Mouse (Mus musculus): ENCODE data around the gene Tmem108. TPM values are rescaled to one million over a fixed set of nuclear protein-coding genes. Genes with fewer than 3 reads are reported as not detected.

Gene Tmem108
- polyA plus RNA-seq, 1 experiment from 2014 or later, result 88.6 TPM

- Histone ChIP-seq H3K27me3 (replicated peaks; ENCODE audit: control insufficient read depth, insufficient read depth, low read length) (no peaks in the 10 kb centered on the region), H3K4me1 (replicated peaks; ENCODE audit: control insufficient read depth, insufficient read depth, low read length) (peaks cover 24% of the 10 kb centered on the region), H3K36me3 (ENCODE audit: control insufficient read depth, insufficient read depth) (no peaks in the 10 kb centered on the region), H3K4me2 (ENCODE audit: low read length) (no peak overlapping the region), H3K27ac (ENCODE audit: low read length) (no peak overlapping the region), H3K9me3 (ENCODE audit: control insufficient read depth, low read length) (no peaks in the 10 kb centered on the region), H3K9ac (replicated peaks; ENCODE audit: low read depth, low read length) (no peak overlapping the region), H3K4me3 (replicated peaks; ENCODE audit: low read length) (no peak overlapping the region)
- 59% methylated on average over 3 of the region's 3 CpGs for WGBS
- ATAC-seq, result no peak
Observed at GRCm38 (mm10) chr9:103637451-103637850, 124.2 kb downstream of the Tmem108 start.

GRCm38 (mm10) chr9:103636847-103637246 lies 124.8 kb downstream of the Tmem108 start:
- H3K4me3 ChIP-seq (replicated peaks; ENCODE audit: low read length), result no peak overlapping the region
- H3K36me3 ChIP-seq (ENCODE audit: control insufficient read depth, insufficient read depth), result no peaks in the 10 kb centered on the region
- no peak overlapping the region for H3K9ac ChIP-seq (replicated peaks; ENCODE audit: low read depth, low read length)
- no peaks in the 10 kb centered on the region for H3K27me3 ChIP-seq (replicated peaks; ENCODE audit: control insufficient read depth, insufficient read depth, low read length)
- H3K4me2 ChIP-seq (ENCODE audit: low read length), result no peak overlapping the region
- WGBS, result 20% methylated on average over 3 of the region's 3 CpGs
- H3K9me3 ChIP-seq (ENCODE audit: control insufficient read depth, low read length), result no peaks in the 10 kb centered on the region
- ATAC-seq, result no peak
- H3K27ac ChIP-seq (ENCODE audit: low read length), result no peak overlapping the region
- peaks cover 20% of the 10 kb centered on the region for H3K4me1 ChIP-seq (replicated peaks; ENCODE audit: control insufficient read depth, insufficient read depth, low read length)

- Histone ChIP-seq H3K27ac (ENCODE audit: low read length) (no peak overlapping the region; the same call in 1 of the 2 replicates), H3K27me3 (replicated peaks; ENCODE audit: control insufficient read depth, insufficient read depth, low read length) (no peaks in the 10 kb centered on the region), H3K9me3 (ENCODE audit: control insufficient read depth, low read length) (no peaks in the 10 kb centered on the region), H3K9ac (replicated peaks; ENCODE audit: low read depth, low read length) (no peak overlapping the region), H3K4me2 (ENCODE audit: low read length) (no peak overlapping the region), H3K36me3 (ENCODE audit: control insufficient read depth, insufficient read depth) (no peaks in the 10 kb centered on the region), H3K4me3 (replicated peaks; ENCODE audit: low read length) (no peak overlapping the region), H3K4me1 (replicated peaks; ENCODE audit: control insufficient read depth, insufficient read depth, low read length) (peaks cover 11% of the 10 kb centered on the region)
- 6% methylated on average over 9 of the region's 9 CpGs for whole genome bisulfite sequencing
- ATAC-seq, result no peak
Observed at GRCm38 (mm10) chr9:103628861-103629469, 132.7 kb downstream of the Tmem108 start.

- H3K4me1 ChIP-seq (replicated peaks; ENCODE audit: control insufficient read depth, insufficient read depth, low read length), result peaks cover 11% of the 10 kb centered on the region
- no peak overlapping the region for H3K27ac ChIP-seq (ENCODE audit: low read length)
- 86% methylated on average over 8 of the region's 8 CpGs for WGBS
- no peak overlapping the region for H3K4me3 ChIP-seq (replicated peaks; ENCODE audit: low read length)
- H3K4me2 ChIP-seq (ENCODE audit: low read length), result no peak overlapping the region
- no peaks in the 10 kb centered on the region for H3K27me3 ChIP-seq (replicated peaks; ENCODE audit: control insufficient read depth, insufficient read depth, low read length)
- no peaks in the 10 kb centered on the region for H3K36me3 ChIP-seq (ENCODE audit: control insufficient read depth, insufficient read depth)
- H3K9me3 ChIP-seq (ENCODE audit: control insufficient read depth, low read length), result no peaks in the 10 kb centered on the region
- H3K9ac ChIP-seq (replicated peaks; ENCODE audit: low read depth, low read length), result no peak overlapping the region
- no peak for ATAC-seq
Observed at GRCm38 (mm10) chr9:103627404-103627900, 134.2 kb downstream of the Tmem108 start.

GRCm38 (mm10) chr9:103626156-103626555 lies 135.5 kb downstream of the Tmem108 start:
- Histone ChIP-seq H3K4me1 (replicated peaks; ENCODE audit: control insufficient read depth, insufficient read depth, low read length) (peaks cover 11% of the 10 kb centered on the region), H3K27ac (ENCODE audit: low read length) (no peak overlapping the region), H3K9me3 (ENCODE audit: control insufficient read depth, low read length) (no peaks in the 10 kb centered on the region), H3K27me3 (replicated peaks; ENCODE audit: control insufficient read depth, insufficient read depth, low read length) (no peaks in the 10 kb centered on the region), H3K4me2 (ENCODE audit: low read length) (no peak overlapping the region), H3K9ac (replicated peaks; ENCODE audit: low read depth, low read length) (no peak overlapping the region), H3K4me3 (replicated peaks; ENCODE audit: low read length) (no peak overlapping the region), H3K36me3 (ENCODE audit: control insufficient read depth, insufficient read depth) (no peaks in the 10 kb centered on the region)
- no peak for ATAC-seq
- WGBS, result 90% methylated on average over 4 of the region's 4 CpGs

GRCm38 (mm10) chr9:103624649-103625048 lies 137.0 kb downstream of the Tmem108 start:
- no peaks in the 10 kb centered on the region for H3K9me3 ChIP-seq (ENCODE audit: control insufficient read depth, low read length)
- H3K4me2 ChIP-seq (ENCODE audit: low read length), result no peak overlapping the region
- H3K4me3 ChIP-seq (replicated peaks; ENCODE audit: low read length), result no peak overlapping the region
- no peak overlapping the region for H3K27ac ChIP-seq (ENCODE audit: low read length)
- peaks cover 11% of the 10 kb centered on the region for H3K4me1 ChIP-seq (replicated peaks; ENCODE audit: control insufficient read depth, insufficient read depth, low read length)
- H3K9ac ChIP-seq (replicated peaks; ENCODE audit: low read depth, low read length), result no peak overlapping the region
- H3K36me3 ChIP-seq (ENCODE audit: control insufficient read depth, insufficient read depth), result no peaks in the 10 kb centered on the region
- peak; percentile 77 for ATAC-seq
- H3K27me3 ChIP-seq (replicated peaks; ENCODE audit: control insufficient read depth, insufficient read depth, low read length), result no peaks in the 10 kb centered on the region
- 52% methylated on average over 1 of the region's 1 CpGs for WGBS

- Histone ChIP-seq H3K36me3 (ENCODE audit: control insufficient read depth, insufficient read depth) (no peaks in the 10 kb centered on the region), H3K9me3 (ENCODE audit: control insufficient read depth, low read length) (no peaks in the 10 kb centered on the region), H3K4me1 (replicated peaks; ENCODE audit: control insufficient read depth, insufficient read depth, low read length) (peaks cover 5% of the 10 kb centered on the region), H3K9ac (replicated peaks; ENCODE audit: low read depth, low read length) (no peak overlapping the region), H3K4me2 (ENCODE audit: low read length) (no peak overlapping the region), H3K4me3 (replicated peaks; ENCODE audit: low read length) (no peak overlapping the region), H3K27ac (ENCODE audit: low read length) (no peak overlapping the region), H3K27me3 (replicated peaks; ENCODE audit: control insufficient read depth, insufficient read depth, low read length) (no peaks in the 10 kb centered on the region)
- 73% methylated on average over 19 of the region's 19 CpGs for WGBS
- ATAC-seq, result peak; percentile 33; the same call in 1 of the 2 replicates
Observed at GRCm38 (mm10) chr9:103623560-103624316, 137.9 kb downstream of the Tmem108 start.

GRCm38 (mm10) chr9:103622988-103623387 lies 138.6 kb downstream of the Tmem108 start:
- Histone ChIP-seq H3K4me3 (replicated peaks; ENCODE audit: low read length) (no peak overlapping the region), H3K36me3 (ENCODE audit: control insufficient read depth, insufficient read depth) (no peaks in the 10 kb centered on the region)
- 89% methylated on average over 5 of the region's 5 CpGs for WGBS

GRCm38 (mm10) chr9:103621870-103622269 lies 139.8 kb downstream of the Tmem108 start:
- Histone ChIP-seq H3K27me3 (replicated peaks; ENCODE audit: control insufficient read depth, insufficient read depth, low read length) (no peaks in the 10 kb centered on the region), H3K36me3 (ENCODE audit: control insufficient read depth, insufficient read depth) (no peaks in the 10 kb centered on the region), H3K4me3 (replicated peaks; ENCODE audit: low read length) (no peak overlapping the region), H3K27ac (ENCODE audit: low read length) (no peak overlapping the region), H3K4me2 (ENCODE audit: low read length) (no peak overlapping the region), H3K9ac (replicated peaks; ENCODE audit: low read depth, low read length) (no peak overlapping the region), H3K4me1 (replicated peaks; ENCODE audit: control insufficient read depth, insufficient read depth, low read length) (no peaks in the 10 kb centered on the region; the same call in 1 of the 2 replicates), H3K9me3 (ENCODE audit: control insufficient read depth, low read length) (no peaks in the 10 kb centered on the region)
- 99% methylated on average over 2 of the region's 2 CpGs for WGBS
- ATAC-seq, result no peak

More at GRCm38 (mm10) chr9:103622988-103623387, 138.6 kb downstream of the Tmem108 start:
- Histone ChIP-seq H3K27ac (ENCODE audit: low read length) (no peak overlapping the region), H3K4me1 (replicated peaks; ENCODE audit: control insufficient read depth, insufficient read depth, low read length) (no peaks in the 10 kb centered on the region; the same call in 1 of the 2 replicates), H3K4me2 (ENCODE audit: low read length) (no peak overlapping the region), H3K9me3 (ENCODE audit: control insufficient read depth, low read length) (no peaks in the 10 kb centered on the region), H3K27me3 (replicated peaks; ENCODE audit: control insufficient read depth, insufficient read depth, low read length) (no peaks in the 10 kb centered on the region), H3K9ac (replicated peaks; ENCODE audit: low read depth, low read length) (no peak overlapping the region)
- no peak for ATAC-seq

Measured in forebrain, embryonic 16.5 days (tissue).